18 mouse cellular contexts compared by ENCODE assay signal in the genomic region with DNA sequence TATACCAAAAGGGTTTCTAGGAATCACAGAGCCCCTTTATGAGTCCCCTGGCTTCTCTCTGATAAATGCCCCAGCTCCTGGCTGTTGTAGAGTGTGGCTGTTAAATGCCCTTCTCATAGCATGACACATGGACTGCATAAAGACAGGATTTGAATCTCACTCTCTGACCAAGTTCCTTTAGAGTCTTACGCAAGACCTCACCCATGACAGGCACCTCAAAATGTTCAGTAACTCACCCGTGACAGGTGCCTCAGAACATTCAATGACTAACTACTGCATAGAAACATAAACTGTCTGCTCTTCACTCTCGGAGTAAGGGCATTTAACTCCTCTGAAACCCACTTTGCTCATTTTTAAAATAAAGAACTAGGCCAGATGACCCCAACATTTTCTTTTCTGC. TPM values are rescaled to one million over a fixed set of nuclear protein-coding genes. Genes with fewer than 3 reads are reported as not detected.
DNase-seq lines count a peak whose midpoint lies in the region; ATAC-seq lines count a peak whose summit lies in the region.
"Had no signal": no experiment of that assay in that cellular context is flagged by ENCODE, and none has a peak within 500 bp of the region (broad histone marks: within the 10 kb centered on the region; RNA-seq: fewer than 3 reads in every experiment).

No protein-coding gene starts in this region.

- DNase-seq in spleen, postnatal 36 days (ENCODE audit: low spot score in 2 of 2), result peak; percentile 47
- no peak for DNase-seq in spleen, postnatal 4 days (ENCODE audit: low spot score in 2 of 2)
- no peak for DNase-seq in left cerebral cortex, postnatal 25 days (ENCODE audit: low spot score in 2 of 2)
- no peak for DNase-seq in gastrocnemius, postnatal 36 days
- DNase-seq: adrenal gland, adult 8-10 months; adrenal gland, postnatal 36 days; cerebellum, adult 2 months; cerebellum, postnatal 14 days; embryo, embryonic 11 days; gastrocnemius, adult 2 months; gastrocnemius, postnatal 25 days; heart, adult 18-20 months; heart, postnatal 10 days; heart, postnatal 4 days had no signal

- peak; percentile 59 for ATAC-seq in granulocyte monocyte progenitor cell, adult 5-6 weeks (replicated peaks; ENCODE audit: poor library complexity, severe bottlenecking)
- ATAC-seq in neutrophil, adult 5-6 weeks (ENCODE audit: extremely low read depth, insufficient number of reproducible peaks, low FRiP score, poor library complexity, severe bottlenecking), result peak; percentile 68
- ATAC-seq: forebrain, embryonic 14.5 days; hindbrain, embryonic 16.5 days had no signal

- intact Hi-C loops in left cerebral cortex, postnatal 25 days (cut with DNase I), result no loop called here
- intact Hi-C loops in gastrocnemius, postnatal 36 days (cut with DNase I), result no loop called here

RNA-seq across cellular contexts. Expression of a gene that starts 20.4 kb away (rescaled TPM):
- total RNA-seq in granulocyte monocyte progenitor cell, adult 5-6 weeks (2014; fragmentation: Nextera tagmentation), result 23.3 and 24.6 TPM in 2 replicates
- 23.5 and 26.8 TPM in 2 replicates for total RNA-seq in granulocyte monocyte progenitor cell, adult 5-6 weeks (2017)
- 103 and 110 TPM in 2 replicates for total RNA-seq in neutrophil, adult 5-6 weeks (2017)
- 1 to 10 TPM; 1.8 to 3.0 TPM for total RNA-seq in left cerebral cortex, postnatal 25 days (2021)
- under 1 TPM; 0.61 to 0.69 TPM for total RNA-seq in gastrocnemius, postnatal 36 days (2021)

Comparison
In these comparisons a context has a peak if more than half of its experiments do, and no peak if none do; other contexts are left out.
1. DNase-seq: peak in spleen, postnatal 36 days (2 of 2); none in spleen, postnatal 4 days (0 of 2), left cerebral cortex, postnatal 25 days (0 of 2) and gastrocnemius, postnatal 36 days (0 of 2).
2. RNA of a gene that starts 20.4 kb away (total RNA-seq): 103 to 110 TPM in neutrophil, adult 5-6 weeks and 23.3 to 26.8 TPM in granulocyte monocyte progenitor cell, adult 5-6 weeks; 1.8 to 3.0 TPM in left cerebral cortex, postnatal 25 days and 0.61 to 0.69 TPM in gastrocnemius, postnatal 36 days; every median in the first group is over 4 times any median in the second.